Mouse (Mus musculus) spleen, adult 2 months (tissue): Measurements from ENCODE around the gene Gm27029. TPM values are rescaled to one million over a fixed set of nuclear protein-coding genes. Genes with fewer than 3 reads are reported as not detected.

Experiments used
- DNase-seq, 2 experiments: peaks; one replicate each; pipeline versions ENCODE4 v3.0.0 to v3.0.0-alpha.2; 2012 to 2021; ENCODE audit warnings: low spot score in 2 of 2, low read depth in 1 of 2
- H3K27ac ChIP-seq: fragments of 200-500 bp; 2 replicates; pipeline ENCODE4 v1.5.1; 2012; ENCODE audit warnings: low read length, inconsistent platforms; ENCODE audit not compliant: insufficient read depth
- H3K27me3 ChIP-seq: fragments of 200-500 bp; 2 replicates; pipeline ENCODE4 v1.6.1; 2012; ENCODE audit warnings: mild to moderate bottlenecking, moderate library complexity, low read length, inconsistent platforms; ENCODE audit not compliant: control insufficient read depth, insufficient read depth
- H3K36me3 ChIP-seq: fragments of 200-500 bp; 2 replicates; pipeline ENCODE4 v1.6.1; 2012; ENCODE audit warnings: mild to moderate bottlenecking, low read length, inconsistent platforms; ENCODE audit not compliant: control insufficient read depth, insufficient read depth
- H3K4me1 ChIP-seq: fragments of 200-500 bp; 2 replicates; pipeline ENCODE4 v1.6.1; 2011; ENCODE audit warnings: inconsistent platforms; ENCODE audit not compliant: control insufficient read depth, insufficient read depth, insufficient read length
- H3K4me3 ChIP-seq: fragments of 200-500 bp; 2 replicates; pipeline ENCODE4 v1.5.1; 2011; ENCODE audit warnings: mild to moderate bottlenecking, inconsistent platforms; ENCODE audit not compliant: insufficient read depth, insufficient read length; ENCODE audit errors: extremely low read depth
- CTCF ChIP-seq: fragments of 200-500 bp; IDR thresholded peaks from 2 replicates; pipeline ENCODE4 v1.5.1; 2011; ENCODE audit warnings: mild to moderate bottlenecking, inconsistent platforms; ENCODE audit not compliant: insufficient read depth, insufficient read length, insufficient replicate concordance; ENCODE audit errors: extremely low read depth
- POLR2A ChIP-seq: fragments of 200-500 bp; IDR thresholded peaks from 2 replicates; pipeline ENCODE4 v1.6.1; 2011; ENCODE audit warnings: low read depth, low read length, inconsistent platforms
- WGBS: fragments of 180-500 bp; shearing (Covaris S2); methylation state at CpG from one replicate; pipeline ENCODE4 v1.1.7; 2018; 5-methylcytosine and 5-hydroxymethylcytosine counted together
- polyA plus RNA-seq: library from polyadenylated mRNA; depleted of rRNA; stranded (reverse); fragments of >200 nt; gene quantifications from 2 replicates; pipeline ENCODE4 v1.2.3, GENCODE M21; 2012

The Gm27029 gene
- polyA plus RNA-seq, 1 experiment, result 0.29 TPM

DNA sequence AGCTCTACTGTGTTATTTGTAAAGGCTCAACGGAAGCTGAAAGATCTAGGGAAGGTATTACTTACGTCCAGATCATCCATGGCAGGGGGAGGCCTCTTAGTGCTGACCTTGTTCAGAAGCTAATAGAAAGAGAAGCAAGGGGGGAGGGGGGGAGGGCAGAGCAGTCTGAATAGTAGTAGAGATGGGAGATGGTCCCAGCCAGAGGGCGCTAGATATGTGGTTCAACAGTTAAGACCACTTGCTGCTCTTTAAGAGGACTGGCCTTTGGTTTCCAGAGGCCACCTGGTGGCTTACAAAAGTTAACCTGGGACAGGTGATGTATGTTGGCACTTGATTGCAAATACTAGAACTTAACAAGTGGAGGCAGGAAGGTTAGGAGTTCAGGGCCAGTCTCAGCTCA is 5.0 kb downstream of the Gm27029 start:
- TF ChIP-seq POLR2A (no peak), CTCF (no peak)

DNA sequence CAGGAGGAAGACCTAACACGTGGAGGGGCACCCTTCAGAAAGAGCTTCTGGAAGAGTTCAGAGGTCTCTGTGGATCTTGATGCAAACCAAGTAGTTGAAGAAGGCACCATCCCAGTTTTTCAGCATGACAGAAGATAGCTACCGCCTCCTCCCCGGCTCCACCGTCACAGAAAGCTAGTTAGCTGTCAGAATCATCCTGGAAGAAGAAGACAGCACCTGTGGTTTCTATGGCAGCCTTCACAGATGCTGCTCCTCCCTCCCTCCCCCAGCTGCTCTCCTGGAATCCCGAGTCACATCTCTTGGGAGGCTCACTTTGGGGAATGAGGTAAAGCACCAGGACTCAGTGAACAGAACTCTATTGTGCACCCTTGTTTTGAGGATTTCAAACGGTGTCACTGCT is 5.6 kb downstream of the Gm27029 start:
- 84% methylated on average over 6 of the region's 6 CpGs for WGBS
- DNase-seq, result no peak
- peaks cover 7% of the 10 kb centered on the region; the same call in 1 of the 2 replicates for H3K4me1 ChIP-seq
- H3K4me3 ChIP-seq, result no peak overlapping the region
- no peaks in the 10 kb centered on the region for H3K27me3 ChIP-seq
- no peak overlapping the region for H3K27ac ChIP-seq
- H3K36me3 ChIP-seq, result no peaks in the 10 kb centered on the region
- TF ChIP-seq CTCF (no peak), POLR2A (no peak)

More for the DNA sequence above, 5.0 kb downstream of the Gm27029 start:
- no peak overlapping the region for H3K4me3 ChIP-seq
- 82% methylated on average over 3 of the region's 3 CpGs for WGBS
- H3K27ac ChIP-seq, result no peak overlapping the region
- DNase-seq, result no peak
- no peaks in the 10 kb centered on the region for H3K27me3 ChIP-seq
- peaks cover 11% of the 10 kb centered on the region; the same call in 1 of the 2 replicates for H3K4me1 ChIP-seq
- no peaks in the 10 kb centered on the region for H3K36me3 ChIP-seq

DNA sequence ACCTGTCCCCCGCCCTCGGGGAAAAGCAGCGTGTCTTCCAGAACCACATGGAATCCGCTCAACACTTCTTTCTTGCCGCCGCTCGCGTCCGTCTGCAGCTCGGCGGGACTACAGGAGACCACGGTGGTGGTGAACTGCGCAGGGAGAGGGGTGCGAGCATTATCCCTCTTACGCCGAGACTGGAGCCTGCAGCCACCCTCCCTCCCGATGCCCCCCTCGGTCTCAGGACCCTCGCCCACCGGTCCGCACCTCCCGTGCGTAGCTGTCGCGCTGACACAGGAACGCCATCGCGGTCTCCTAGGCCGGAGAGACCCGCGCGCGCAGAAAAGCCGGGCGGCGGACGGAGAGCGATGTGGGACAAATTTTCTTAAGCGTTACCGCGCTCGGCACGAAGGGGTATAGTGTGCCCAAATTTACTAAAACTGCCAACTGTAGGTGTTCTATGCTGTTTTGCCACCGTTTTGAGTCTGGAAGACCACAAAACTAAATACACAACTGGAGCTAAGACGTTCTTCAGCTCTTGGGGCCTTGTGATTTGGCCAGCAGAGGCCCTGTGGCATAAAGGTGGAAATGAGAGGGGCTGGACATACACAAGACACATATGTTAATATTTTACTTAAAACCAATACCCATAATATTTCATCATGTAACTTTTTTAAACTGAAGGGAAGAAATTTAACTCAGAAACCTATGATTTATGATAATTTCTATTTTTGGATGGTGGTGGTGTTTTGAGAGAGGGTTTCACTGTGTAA is 7.3 kb downstream of the Gm27029 start, which contains the start of gene Aarsd1:
TSS of gene Aarsd1 (minus strand) at position 515 of the 755 bp plus-strand sequence.
- H3K4me3 ChIP-seq, result peak within 1 kb of the TSS; percentile 99
- H3K27ac ChIP-seq, result peak within 1 kb of the TSS; percentile 49; the same call in 1 of the 2 replicates
- no peak for TF ChIP-seq CTCF
- peak; percentile 35 for TF ChIP-seq POLR2A
- H3K4me1 ChIP-seq, result peaks cover 5% of the 10 kb centered on the region; the same call in 1 of the 2 replicates
- H3K27me3 ChIP-seq, result no peaks in the 10 kb centered on the region
- H3K36me3 ChIP-seq, result no peaks in the 10 kb centered on the region; the same call in 1 of the 2 replicates
- DNase-seq, result peak; percentile 54 to 86
- under 1% methylated on average over 45 of the region's 45 CpGs for WGBS

- Histone ChIP-seq H3K36me3 (no peaks in the 10 kb centered on the region; the same call in 1 of the 2 replicates), H3K4me1 (peaks cover 5% of the 10 kb centered on the region; the same call in 1 of the 2 replicates), H3K27me3 (no peaks in the 10 kb centered on the region), H3K4me3 (peak overlapping the region; percentile 99), H3K27ac (no peak overlapping the region)
- WGBS, result 1% methylated on average over 11 of the region's 11 CpGs
- no peak for DNase-seq
- TF ChIP-seq POLR2A, result no peak
- no peak for TF ChIP-seq CTCF
Measured at GRCm38 (mm10) chr11:101416433-101417100, 8.0 kb downstream of the Gm27029 start.

DNA sequence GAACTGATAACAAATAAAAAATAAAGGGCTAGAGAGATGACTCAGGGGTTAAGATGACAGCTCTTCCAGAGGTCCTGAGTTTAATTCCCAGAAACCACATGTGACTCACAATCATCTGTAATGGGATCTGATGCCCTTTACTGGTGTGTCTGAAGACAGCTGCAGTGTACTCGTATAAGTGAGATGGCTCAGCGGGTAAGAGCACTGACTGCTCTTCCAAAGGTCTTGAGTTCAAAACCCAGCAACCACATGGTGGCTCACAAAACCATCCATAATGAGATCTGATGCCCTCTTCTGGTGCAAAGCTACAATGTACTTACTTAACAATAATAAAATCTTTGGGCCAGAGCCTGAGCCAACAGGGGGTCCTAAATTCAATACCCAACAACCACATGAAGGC is 9.3 kb downstream of the Gm27029 start:
- no peak for DNase-seq
- 91% methylated on average over 2 of the region's 2 CpGs for WGBS
- Histone ChIP-seq H3K27ac (no peak overlapping the region), H3K4me3 (no peak overlapping the region), H3K27me3 (no peaks in the 10 kb centered on the region), H3K4me1 (peaks cover 5% of the 10 kb centered on the region; the same call in 1 of the 2 replicates), H3K36me3 (peaks cover 8% of the 10 kb centered on the region)
- no peak for TF ChIP-seq CTCF

- no peaks in the 10 kb centered on the region for H3K27me3 ChIP-seq
- no peak overlapping the region for H3K4me3 ChIP-seq
- H3K4me1 ChIP-seq, result no peaks in the 10 kb centered on the region
- no peak overlapping the region for H3K27ac ChIP-seq
- DNase-seq, result peak in 1 of 2 experiments; percentile 38
- TF ChIP-seq CTCF, result peak; percentile 60; the same call in 1 of the 2 replicates
- TF ChIP-seq POLR2A, result no peak
- 6% methylated on average over 8 of the region's 8 CpGs for WGBS
- H3K36me3 ChIP-seq, result no peaks in the 10 kb centered on the region
Measured at GRCm38 (mm10) chr11:101395110-101395509, 29.5 kb downstream of the Gm27029 start.

- Histone ChIP-seq H3K27ac (no peak overlapping the region), H3K27me3 (no peaks in the 10 kb centered on the region), H3K36me3 (no peaks in the 10 kb centered on the region), H3K4me1 (no peaks in the 10 kb centered on the region), H3K4me3 (no peak overlapping the region)
- 60% methylated on average over 4 of the region's 4 CpGs for WGBS
- DNase-seq, result no peak
- TF ChIP-seq CTCF (no peak), POLR2A (no peak)
Measured at GRCm38 (mm10) chr11:101381817-101382216, 42.8 kb downstream of the Gm27029 start.
